Mouse (Mus musculus): ENCODE measurements around the gene Bglap.

- TF ChIP-seq CTCF (IDR thresholded peaks at IDR 0.05; ENCODE audit: low read depth) (no peak), EP300 (IDR thresholded peaks at IDR 0.05; ENCODE audit: low read depth) (no peak)
Measured at GRCm38 (mm10) chr3:88424605-88425329, 40.5 kb upstream of the Bglap start, which contains the start of gene Slc25a44.
